Mouse (Mus musculus): Measurements from ENCODE around the gene Arhgef17. TPM values are rescaled to one million over a fixed set of nuclear protein-coding genes. Genes with fewer than 3 reads are reported as not detected.

Arhgef17 gene
- polyA plus RNA-seq, 1 experiment from 2014 or later, result 2.2 TPM

DNA sequence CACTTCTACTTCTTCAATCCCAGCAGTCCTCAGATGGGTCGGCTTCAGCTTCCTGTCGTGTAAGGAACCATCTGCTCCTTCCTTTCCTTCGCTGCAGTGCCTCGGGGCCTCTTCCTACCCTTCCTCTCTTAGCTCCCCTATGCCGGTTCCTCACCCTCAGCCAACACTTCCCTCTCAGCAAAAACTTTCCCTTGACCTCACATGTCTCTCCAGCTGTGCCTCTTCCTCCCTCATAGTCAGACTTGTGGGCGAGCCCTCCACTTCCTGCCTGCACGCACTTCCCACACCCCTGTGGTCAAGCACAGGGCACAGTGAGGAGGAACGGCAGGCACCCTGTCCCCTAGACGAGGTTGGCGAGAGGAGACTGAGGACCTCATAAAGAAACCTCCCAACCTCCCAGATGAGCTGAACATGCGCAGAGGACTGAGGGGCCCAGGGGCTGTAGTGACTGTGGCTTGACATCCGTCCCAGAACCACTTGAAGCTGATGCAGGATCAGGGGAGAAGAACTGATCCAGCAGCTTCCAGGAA is 18.6 kb upstream of the Arhgef17 start:
- no peak for TF ChIP-seq CTCF (IDR thresholded peaks at IDR 0.05; ENCODE audit: low read depth)
- no peak for TF ChIP-seq EP300 (optimal IDR thresholded peaks at IDR 0.05)
- H3K9ac ChIP-seq (ENCODE audit: low read length), result no peak overlapping the region
- H3K4me1 ChIP-seq (replicated peaks; ENCODE audit: control insufficient read depth, insufficient read depth), result no peaks in the 10 kb centered on the region
- no peaks in the 10 kb centered on the region for H3K27me3 ChIP-seq (ENCODE audit: control insufficient read depth, insufficient read depth, low read length)
- H3K4me2 ChIP-seq (replicated peaks; ENCODE audit: low read depth), result no peak overlapping the region
- H3K27ac ChIP-seq (replicated peaks), result peak overlapping the region; percentile 67
- no peak overlapping the region for H3K4me3 ChIP-seq (ENCODE audit: low read depth, low read length)
- H3K36me3 ChIP-seq (ENCODE audit: control insufficient read depth, insufficient read depth, low read length), result no peaks in the 10 kb centered on the region
- no peaks in the 10 kb centered on the region for H3K9me3 ChIP-seq (ENCODE audit: control insufficient read depth, low read length)
- WGBS, result 53% methylated on average over 12 of the region's 12 CpGs
- ATAC-seq (ENCODE audit: low FRiP score, low TSS enrichment), result peak; percentile 67; the same call in 1 of the 2 replicates
- no peak for DNase-seq (ENCODE audit: low spot score)

DNA sequence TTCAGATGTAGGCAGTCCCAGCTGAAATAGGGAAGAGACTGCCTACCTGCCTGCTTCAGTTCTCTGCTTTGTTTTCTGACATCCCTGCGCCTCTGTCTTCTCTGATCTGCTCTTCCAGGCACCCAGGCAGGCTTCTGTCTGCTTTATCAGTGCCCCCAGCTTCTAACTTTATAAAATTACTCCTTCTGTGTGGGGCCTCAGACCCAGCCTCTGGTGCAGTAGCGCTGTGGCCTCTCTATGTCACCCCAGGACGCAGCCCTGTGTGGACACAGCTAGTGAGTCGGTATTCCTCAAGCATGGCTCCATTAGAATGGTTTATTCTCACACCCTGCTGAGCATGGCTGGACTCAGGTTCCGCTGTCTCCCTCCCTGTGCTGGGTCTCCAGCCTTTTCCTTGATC is 18.1 kb upstream of the Arhgef17 start:
- no peaks in the 10 kb centered on the region for H3K27me3 ChIP-seq (ENCODE audit: control insufficient read depth, insufficient read depth, low read length)
- 75% methylated on average over 5 of the region's 5 CpGs for whole genome bisulfite sequencing
- no peak overlapping the region for H3K4me3 ChIP-seq (ENCODE audit: low read depth, low read length)
- ATAC-seq (ENCODE audit: low FRiP score, low TSS enrichment) (0 out of 2 replicates have a peak, but pooled peaks have one; percentile 22), DNase-seq (ENCODE audit: low spot score) (no peak)
- H3K4me2 ChIP-seq (replicated peaks; ENCODE audit: low read depth), result no peak overlapping the region
- no peaks in the 10 kb centered on the region for H3K9me3 ChIP-seq (ENCODE audit: control insufficient read depth, low read length)
- H3K4me1 ChIP-seq (replicated peaks; ENCODE audit: control insufficient read depth, insufficient read depth), result no peaks in the 10 kb centered on the region
- H3K9ac ChIP-seq (ENCODE audit: low read length), result no peak overlapping the region
- H3K36me3 ChIP-seq (ENCODE audit: control insufficient read depth, insufficient read depth, low read length), result no peaks in the 10 kb centered on the region
- H3K27ac ChIP-seq (replicated peaks), result peak overlapping the region; percentile 67
- TF ChIP-seq CTCF (IDR thresholded peaks at IDR 0.05; ENCODE audit: low read depth) (no peak), EP300 (optimal IDR thresholded peaks at IDR 0.05) (no peak)

DNA sequence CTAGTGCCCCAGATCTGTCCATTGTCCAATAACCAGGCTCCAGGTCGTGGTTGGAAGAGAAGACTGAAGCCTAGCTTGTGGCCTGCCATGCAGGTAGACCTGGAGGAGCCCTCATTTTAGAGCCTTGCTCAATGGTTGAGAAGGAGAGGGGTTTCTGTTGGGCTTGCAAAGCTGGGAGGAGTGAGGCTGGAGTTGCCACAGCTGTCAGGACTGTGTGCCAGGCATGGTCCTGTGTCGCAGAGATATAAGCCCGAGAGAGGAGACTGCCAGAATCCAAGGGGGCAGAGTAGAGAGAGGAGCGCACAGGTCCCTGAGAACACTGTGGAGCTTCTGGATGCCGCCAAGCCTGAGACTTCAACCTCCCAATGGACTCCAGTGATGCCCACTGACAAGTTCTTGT is 12.8 kb upstream of the Arhgef17 start:
- no peak overlapping the region for H3K4me3 ChIP-seq (ENCODE audit: low read depth, low read length)
- H3K27ac ChIP-seq (replicated peaks), result no peak overlapping the region; the same call in 1 of the 2 replicates
- no peaks in the 10 kb centered on the region for H3K27me3 ChIP-seq (ENCODE audit: control insufficient read depth, insufficient read depth, low read length)
- no peak overlapping the region for H3K9ac ChIP-seq (ENCODE audit: low read length)
- 80% methylated on average over 5 of the region's 5 CpGs for WGBS
- TF ChIP-seq EP300 (optimal IDR thresholded peaks at IDR 0.05), result no peak
- no peak for TF ChIP-seq CTCF (IDR thresholded peaks at IDR 0.05; ENCODE audit: low read depth)
- ATAC-seq (ENCODE audit: low FRiP score, low TSS enrichment) (no peak), DNase-seq (ENCODE audit: low spot score) (no peak)
- H3K4me2 ChIP-seq (replicated peaks; ENCODE audit: low read depth), result no peak overlapping the region
- H3K4me1 ChIP-seq (replicated peaks; ENCODE audit: control insufficient read depth, insufficient read depth), result no peaks in the 10 kb centered on the region; the same call in 1 of the 2 replicates
- H3K36me3 ChIP-seq (ENCODE audit: control insufficient read depth, insufficient read depth, low read length), result no peaks in the 10 kb centered on the region
- no peaks in the 10 kb centered on the region for H3K9me3 ChIP-seq (ENCODE audit: control insufficient read depth, low read length)

DNA sequence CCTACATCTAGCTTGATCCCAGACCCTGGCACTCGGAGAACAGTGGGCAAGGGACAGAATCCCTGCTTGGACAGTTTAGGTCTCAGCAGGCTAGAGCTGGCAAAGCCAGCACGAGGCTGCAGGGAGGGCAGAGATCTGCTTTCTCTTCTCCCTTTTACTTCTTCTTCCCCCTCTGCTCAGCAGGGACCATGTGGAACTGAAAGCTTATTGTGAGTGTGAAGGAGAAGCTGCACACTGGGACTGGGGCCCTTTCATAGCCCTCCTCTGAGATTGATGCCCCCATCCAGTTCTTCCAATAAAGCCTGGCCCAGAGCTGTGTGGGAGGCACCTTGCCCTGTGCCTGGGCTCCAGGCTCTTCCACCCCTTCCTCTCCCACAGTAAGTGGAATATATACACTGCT is 12.4 kb upstream of the Arhgef17 start:
- ATAC-seq (ENCODE audit: low FRiP score, low TSS enrichment), result no peak
- Histone ChIP-seq H3K4me2 (replicated peaks; ENCODE audit: low read depth) (no peak overlapping the region), H3K27ac (replicated peaks) (no peak overlapping the region; the same call in 1 of the 2 replicates), H3K4me3 (ENCODE audit: low read depth, low read length) (no peak overlapping the region), H3K36me3 (ENCODE audit: control insufficient read depth, insufficient read depth, low read length) (no peaks in the 10 kb centered on the region), H3K9me3 (ENCODE audit: control insufficient read depth, low read length) (no peaks in the 10 kb centered on the region), H3K27me3 (ENCODE audit: control insufficient read depth, insufficient read depth, low read length) (no peaks in the 10 kb centered on the region), H3K9ac (ENCODE audit: low read length) (no peak overlapping the region), H3K4me1 (replicated peaks; ENCODE audit: control insufficient read depth, insufficient read depth) (no peaks in the 10 kb centered on the region; the same call in 1 of the 2 replicates)
- DNase-seq (ENCODE audit: low spot score), result no peak
- WGBS, result 60% methylated on average over 2 of the region's 2 CpGs
- TF ChIP-seq CTCF (IDR thresholded peaks at IDR 0.05; ENCODE audit: low read depth) (no peak), EP300 (optimal IDR thresholded peaks at IDR 0.05) (no peak)

DNA sequence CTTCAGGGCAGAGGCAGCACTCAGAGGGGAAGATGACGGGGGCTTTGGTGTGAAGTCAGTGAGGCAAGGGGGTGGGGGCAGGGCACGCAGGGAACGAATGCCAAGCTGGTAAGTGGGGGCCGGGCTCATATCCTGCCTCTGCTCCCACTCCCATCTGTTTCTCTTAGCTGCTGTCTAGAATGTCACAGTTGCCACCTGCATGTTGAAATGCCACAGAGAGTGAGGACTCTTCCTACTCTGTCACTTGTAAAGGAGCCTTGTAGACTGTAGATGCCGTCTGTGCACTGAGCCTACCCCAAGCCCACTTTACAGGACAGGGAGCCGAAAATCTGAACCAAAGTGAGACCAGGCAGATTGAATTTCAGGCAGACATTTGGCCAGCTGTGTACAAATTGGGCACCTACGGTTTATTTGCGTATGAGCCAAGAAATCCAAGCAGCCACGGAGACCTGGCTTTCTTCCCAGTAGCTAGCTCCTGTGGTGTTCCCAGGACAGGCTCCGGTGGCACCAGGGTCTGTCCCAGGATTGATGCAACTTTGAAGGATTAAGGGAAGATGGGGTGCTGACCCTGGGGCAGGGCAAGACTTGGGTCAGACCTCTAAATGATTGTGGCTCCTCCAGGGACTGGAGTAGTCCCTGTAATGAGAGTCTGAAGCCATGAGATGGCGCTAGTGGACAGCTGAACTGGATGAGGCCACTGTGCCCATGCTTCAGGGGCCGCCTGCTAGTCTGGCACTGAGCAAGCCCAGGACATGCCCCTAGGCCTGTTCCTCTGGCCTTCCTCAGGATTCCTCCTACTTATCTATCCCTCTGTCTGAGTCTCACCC is 11.1 kb upstream of the Arhgef17 start:
- Histone ChIP-seq H3K4me2 (replicated peaks; ENCODE audit: low read depth) (no peak overlapping the region), H3K27ac (replicated peaks) (no peak overlapping the region), H3K36me3 (ENCODE audit: control insufficient read depth, insufficient read depth, low read length) (no peaks in the 10 kb centered on the region), H3K4me1 (replicated peaks; ENCODE audit: control insufficient read depth, insufficient read depth) (no peaks in the 10 kb centered on the region; the same call in 1 of the 2 replicates), H3K9me3 (ENCODE audit: control insufficient read depth, low read length) (no peaks in the 10 kb centered on the region), H3K9ac (ENCODE audit: low read length) (no peak overlapping the region), H3K27me3 (ENCODE audit: control insufficient read depth, insufficient read depth, low read length) (no peaks in the 10 kb centered on the region), H3K4me3 (ENCODE audit: low read depth, low read length) (no peak overlapping the region)
- peak; percentile 88 for TF ChIP-seq CTCF (IDR thresholded peaks at IDR 0.05; ENCODE audit: low read depth)
- no peak for TF ChIP-seq EP300 (optimal IDR thresholded peaks at IDR 0.05)
- peak; percentile 66 for ATAC-seq (ENCODE audit: low FRiP score, low TSS enrichment)
- 41% methylated on average over 12 of the region's 12 CpGs for WGBS
- DNase-seq (ENCODE audit: low spot score), result peak; percentile 68

DNA sequence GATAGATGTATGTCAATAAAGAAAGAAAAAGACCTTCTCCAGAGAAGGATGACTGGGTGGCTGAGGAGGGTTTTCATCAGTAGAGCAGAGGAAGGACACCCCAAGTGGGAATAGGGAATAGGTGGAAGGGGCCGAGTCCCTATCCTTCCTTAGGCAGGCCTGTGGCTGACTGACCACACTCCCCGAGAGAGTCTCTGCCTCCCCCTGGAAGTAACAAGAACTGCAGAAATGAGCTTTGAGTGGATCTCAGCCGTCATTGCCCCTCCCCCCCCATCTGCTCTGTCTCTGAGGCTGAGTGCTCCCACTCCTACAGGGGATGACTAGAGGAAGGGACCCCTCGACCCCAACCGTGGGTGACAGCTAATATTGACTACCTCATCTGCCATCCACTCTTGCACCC is 9.3 kb upstream of the Arhgef17 start:
- WGBS, result 38% methylated on average over 5 of the region's 5 CpGs
- Histone ChIP-seq H3K9ac (ENCODE audit: low read length) (no peak overlapping the region), H3K27me3 (ENCODE audit: control insufficient read depth, insufficient read depth, low read length) (no peaks in the 10 kb centered on the region), H3K27ac (replicated peaks) (no peak overlapping the region), H3K9me3 (ENCODE audit: control insufficient read depth, low read length) (no peaks in the 10 kb centered on the region), H3K4me3 (ENCODE audit: low read depth, low read length) (no peak overlapping the region), H3K36me3 (ENCODE audit: control insufficient read depth, insufficient read depth, low read length) (no peaks in the 10 kb centered on the region), H3K4me1 (replicated peaks; ENCODE audit: control insufficient read depth, insufficient read depth) (no peaks in the 10 kb centered on the region; the same call in 1 of the 2 replicates), H3K4me2 (replicated peaks; ENCODE audit: low read depth) (no peak overlapping the region)
- ATAC-seq (ENCODE audit: low FRiP score, low TSS enrichment) (no peak), DNase-seq (ENCODE audit: low spot score) (no peak)
- TF ChIP-seq EP300 (optimal IDR thresholded peaks at IDR 0.05), result no peak
- peak; percentile 52 for TF ChIP-seq CTCF (IDR thresholded peaks at IDR 0.05; ENCODE audit: low read depth)
